Mouse (Mus musculus): ENCODE measurements at regions not wholly inside any gene's neighbourhood (a gene's known extent, or its start where the extent isn't known, plus 50 kb on each side); places are given as distances from the start of the nearest gene placed in this dataset.

DNA sequence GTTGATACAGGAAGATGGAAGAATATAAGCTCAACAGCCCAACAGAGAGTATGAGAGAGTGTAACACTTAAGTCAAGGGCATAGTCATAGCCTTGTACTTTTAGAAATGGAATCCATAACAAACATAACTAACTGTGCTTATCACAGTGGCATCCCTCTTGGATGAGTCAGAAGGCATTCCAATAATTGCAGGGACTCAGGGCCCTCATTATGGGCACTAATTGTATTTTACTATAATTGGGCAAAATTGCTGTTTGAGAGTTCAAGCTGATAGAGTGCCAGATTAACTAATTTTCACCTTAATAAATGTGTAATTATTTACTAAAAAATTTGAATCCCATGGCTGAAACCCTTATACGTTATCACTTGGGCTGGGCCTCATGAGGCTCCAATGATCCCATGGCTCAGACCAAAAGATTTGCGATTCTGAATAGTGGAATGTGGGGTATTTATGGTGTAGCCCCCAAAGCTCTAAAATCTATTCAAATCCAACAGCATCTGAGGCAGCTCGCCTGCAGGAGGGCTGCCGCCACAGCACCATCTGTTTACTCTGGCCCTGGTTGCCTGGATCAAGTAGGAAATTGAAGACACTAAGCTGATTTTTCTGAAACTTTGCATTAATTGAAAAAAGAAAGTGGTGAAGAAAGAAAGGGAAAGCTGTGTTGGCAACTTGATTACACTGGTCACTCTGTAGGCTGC lies 456.7 kb downstream of the Elavl2 start:
- Histone ChIP-seq H3K4me2 (ENCODE audit: low read depth, low read length) (no peak overlapping the region), H3K27ac (ENCODE audit: low read length) (no peak overlapping the region), H3K9me3 (replicated peaks; ENCODE audit: control insufficient read depth, low read length) (no peaks in the 10 kb centered on the region), H3K36me3 (ENCODE audit: control insufficient read depth, insufficient read depth) (no peaks in the 10 kb centered on the region), H3K4me1 (ENCODE audit: control insufficient read depth, insufficient read depth, low read length) (no peaks in the 10 kb centered on the region), H3K4me3 (ENCODE audit: low read length) (no peak overlapping the region), H3K9ac (ENCODE audit: low read length) (no peak overlapping the region), H3K27me3 (ENCODE audit: control insufficient read depth, insufficient read depth, low read length) (no peaks in the 10 kb centered on the region)
- 62% methylated on average over 4 of the region's 4 CpGs for WGBS
- no peak for ATAC-seq (replicated peaks; ENCODE audit: extremely low read depth, insufficient read depth, low FRiP score)

DNA sequence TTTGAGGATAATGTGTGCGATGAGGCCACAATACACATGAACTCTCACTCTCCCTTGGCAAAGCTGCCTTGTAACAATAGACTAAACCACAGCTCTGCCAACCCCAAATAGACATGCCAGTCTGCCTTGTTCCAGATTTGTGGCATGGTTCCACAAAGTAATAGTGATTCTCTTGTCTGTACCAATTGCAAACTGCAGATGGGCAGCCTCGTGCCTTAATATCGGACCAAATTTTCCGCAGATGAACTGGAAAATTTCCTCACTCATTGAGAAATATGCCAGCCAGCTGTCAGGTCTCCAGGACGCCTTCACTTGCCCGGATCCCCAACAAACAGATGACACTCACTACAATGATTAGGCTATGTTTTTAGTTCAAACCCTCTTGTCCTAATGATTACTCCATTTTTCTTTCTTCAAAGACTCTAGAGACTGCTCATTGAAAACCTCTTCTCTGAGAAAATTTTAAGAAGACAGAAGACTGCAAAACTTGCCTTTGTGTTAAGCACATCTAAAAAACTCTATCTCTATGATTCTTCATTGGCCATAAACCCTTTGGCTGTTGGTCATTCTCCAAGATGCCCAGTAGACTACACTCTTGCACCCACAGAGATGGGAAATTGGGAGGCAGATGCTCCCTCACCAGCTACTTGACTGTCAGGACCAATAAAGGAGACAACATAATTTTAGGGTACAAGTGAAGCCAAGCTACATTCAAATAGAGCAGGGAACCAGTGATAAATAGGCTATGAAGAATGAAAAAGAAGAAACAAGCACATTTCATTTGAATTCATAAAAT lies 483.1 kb downstream of the Elavl2 start:
- WGBS: 81% methylated on average over 6 of the region's 6 CpGs
- Histone ChIP-seq H3K27me3 (ENCODE audit: control insufficient read depth, insufficient read depth, low read length) (no peaks in the 10 kb centered on the region), H3K36me3 (ENCODE audit: control insufficient read depth, insufficient read depth) (no peaks in the 10 kb centered on the region), H3K4me2 (ENCODE audit: low read depth, low read length) (no peak overlapping the region), H3K4me1 (ENCODE audit: control insufficient read depth, insufficient read depth, low read length) (no peaks in the 10 kb centered on the region), H3K9me3 (replicated peaks; ENCODE audit: control insufficient read depth, low read length) (no peaks in the 10 kb centered on the region), H3K4me3 (ENCODE audit: low read length) (no peak overlapping the region), H3K9ac (ENCODE audit: low read length) (no peak overlapping the region), H3K27ac (ENCODE audit: low read length) (no peak overlapping the region)
- ATAC-seq (replicated peaks; ENCODE audit: extremely low read depth, insufficient read depth, low FRiP score): no peak

DNA sequence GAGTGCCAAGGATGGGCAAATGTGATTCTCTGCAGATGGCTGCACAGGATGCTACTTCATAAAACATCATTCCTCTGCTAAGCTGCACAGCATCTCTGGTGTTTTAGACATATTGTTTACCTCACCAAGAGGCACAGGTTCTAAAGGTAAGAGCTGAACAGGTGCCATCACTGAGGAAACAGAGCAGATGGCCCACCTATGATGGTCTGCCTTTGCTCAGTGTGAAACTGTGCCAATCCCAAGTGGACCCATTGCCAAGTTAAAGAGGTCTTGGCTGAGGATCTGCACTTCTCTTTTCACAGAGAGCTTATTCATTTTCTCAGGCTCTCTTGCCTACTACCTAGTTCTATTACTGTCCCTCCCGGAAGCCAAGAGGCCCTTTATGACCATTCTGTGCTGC lies 494.3 kb downstream of the Elavl2 start:
- H3K9me3 ChIP-seq (replicated peaks; ENCODE audit: control insufficient read depth, low read length): no peaks in the 10 kb centered on the region
- 56% methylated on average over 1 of the region's 1 CpGs for WGBS
- no peak for ATAC-seq (replicated peaks; ENCODE audit: extremely low read depth, insufficient read depth, low FRiP score)
- no peak overlapping the region for H3K27ac ChIP-seq (ENCODE audit: low read length)
- H3K4me1 ChIP-seq (ENCODE audit: control insufficient read depth, insufficient read depth, low read length): no peaks in the 10 kb centered on the region
- no peak overlapping the region for H3K9ac ChIP-seq (ENCODE audit: low read length)
- H3K4me3 ChIP-seq (ENCODE audit: low read length): no peak overlapping the region
- no peaks in the 10 kb centered on the region for H3K27me3 ChIP-seq (ENCODE audit: control insufficient read depth, insufficient read depth, low read length)
- H3K4me2 ChIP-seq (ENCODE audit: low read depth, low read length): no peak overlapping the region
- no peaks in the 10 kb centered on the region for H3K36me3 ChIP-seq (ENCODE audit: control insufficient read depth, insufficient read depth)

DNA sequence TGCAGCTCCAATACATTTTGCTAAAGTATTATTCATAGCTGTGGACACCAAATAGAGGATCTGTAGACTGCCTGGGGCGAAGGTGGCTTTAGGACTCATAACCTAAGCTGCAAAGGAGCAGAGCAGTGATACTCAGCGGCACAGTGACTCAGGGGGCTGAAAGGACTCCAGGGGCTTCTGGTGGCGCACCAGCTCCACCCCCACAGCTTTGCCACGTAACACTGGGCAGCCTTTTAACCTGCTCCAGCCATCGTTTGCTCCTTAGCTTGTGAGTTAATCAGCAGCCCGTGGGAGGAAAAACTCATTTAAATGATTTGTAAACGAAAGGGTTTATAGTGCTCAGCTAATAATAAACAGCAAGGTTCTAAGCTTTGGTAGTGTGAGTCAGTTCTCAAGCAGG lies 532.4 kb downstream of the Elavl2 start:
- H3K4me1 ChIP-seq (ENCODE audit: control insufficient read depth, insufficient read depth, low read length): no peaks in the 10 kb centered on the region
- no peak overlapping the region for H3K4me3 ChIP-seq (ENCODE audit: low read length)
- no peak overlapping the region for H3K9ac ChIP-seq (ENCODE audit: low read length)
- no peak overlapping the region for H3K27ac ChIP-seq (ENCODE audit: low read length)
- 54% methylated on average over 7 of the region's 7 CpGs for WGBS
- no peaks in the 10 kb centered on the region for H3K9me3 ChIP-seq (replicated peaks; ENCODE audit: control insufficient read depth, low read length)
- H3K27me3 ChIP-seq (ENCODE audit: control insufficient read depth, insufficient read depth, low read length): no peaks in the 10 kb centered on the region
- no peak overlapping the region for H3K4me2 ChIP-seq (ENCODE audit: low read depth, low read length)
- no peaks in the 10 kb centered on the region for H3K36me3 ChIP-seq (ENCODE audit: control insufficient read depth, insufficient read depth)
- ATAC-seq (replicated peaks; ENCODE audit: extremely low read depth, insufficient read depth, low FRiP score): no peak

DNA sequence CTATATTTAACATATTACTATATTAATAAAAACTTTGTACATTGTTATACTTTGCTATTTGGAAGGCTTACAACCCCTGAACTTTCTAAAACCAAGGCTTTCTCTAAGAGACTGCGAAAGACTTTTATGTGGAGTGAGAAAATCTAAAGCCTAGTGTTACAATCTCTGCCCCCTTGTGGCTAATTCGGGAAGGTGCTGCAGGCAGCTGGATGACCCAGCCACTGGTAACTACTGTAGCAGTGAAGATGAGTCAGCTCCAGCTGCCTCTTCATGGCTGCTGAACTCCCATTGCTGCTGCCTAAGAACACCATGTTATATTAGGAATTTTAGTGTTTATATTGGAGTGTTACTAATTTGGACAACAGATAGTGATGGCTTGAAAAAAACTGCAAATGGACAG lies 539.7 kb downstream of the Elavl2 start:
- no peak for ATAC-seq (replicated peaks; ENCODE audit: extremely low read depth, insufficient read depth, low FRiP score)
- Histone ChIP-seq H3K4me1 (ENCODE audit: control insufficient read depth, insufficient read depth, low read length) (no peaks in the 10 kb centered on the region), H3K4me3 (ENCODE audit: low read length) (no peak overlapping the region), H3K36me3 (ENCODE audit: control insufficient read depth, insufficient read depth) (no peaks in the 10 kb centered on the region), H3K9ac (ENCODE audit: low read length) (no peak overlapping the region), H3K27ac (ENCODE audit: low read length) (no peak overlapping the region), H3K27me3 (ENCODE audit: control insufficient read depth, insufficient read depth, low read length) (no peaks in the 10 kb centered on the region), H3K9me3 (replicated peaks; ENCODE audit: control insufficient read depth, low read length) (no peaks in the 10 kb centered on the region), H3K4me2 (ENCODE audit: low read depth, low read length) (no peak overlapping the region)
- 39% methylated on average over 2 of the region's 2 CpGs for WGBS

DNA sequence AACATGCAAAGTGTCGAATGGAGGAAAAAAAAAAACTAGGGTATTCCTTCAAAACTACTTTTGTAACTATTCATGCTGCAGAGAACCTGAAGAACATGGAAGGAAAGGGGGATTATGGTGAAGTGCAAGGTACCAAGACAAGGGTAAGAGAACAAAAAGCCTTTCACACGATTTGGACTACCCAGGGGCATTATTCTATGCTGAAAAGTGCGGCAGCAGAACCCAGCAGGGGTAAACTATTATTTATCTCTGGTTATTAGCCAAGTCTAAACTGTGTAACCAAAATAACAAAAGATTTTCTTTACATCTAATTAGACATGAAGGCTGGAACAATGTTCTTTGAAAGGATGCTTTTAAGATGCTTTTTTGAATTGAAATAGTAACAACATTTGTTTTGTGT lies 560.8 kb downstream of the Elavl2 start:
- ATAC-seq (replicated peaks; ENCODE audit: extremely low read depth, insufficient read depth, low FRiP score): no peak
- WGBS: 58% methylated on average over 3 of the region's 3 CpGs

DNA sequence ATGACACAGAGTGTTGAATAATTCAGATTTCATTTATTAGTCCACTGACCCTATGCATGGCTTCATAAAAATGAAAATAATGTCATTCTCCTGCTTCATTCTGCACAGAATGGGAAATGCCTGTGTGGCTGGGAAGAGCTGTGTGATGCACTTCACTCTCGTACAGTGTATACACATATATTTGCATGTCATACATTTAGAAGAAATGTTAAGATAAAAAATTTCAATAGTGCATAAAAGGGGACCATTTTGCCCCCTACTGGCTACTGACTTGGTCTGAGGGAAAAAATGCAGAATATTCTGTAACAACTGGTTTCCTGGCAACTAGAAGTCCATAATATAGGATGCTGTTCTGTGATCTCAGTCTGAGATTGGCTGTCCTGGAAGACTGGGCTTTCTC lies 580.5 kb downstream of the Zfp352 start:
- Histone ChIP-seq H3K4me1 (ENCODE audit: control insufficient read depth, insufficient read depth, low read length) (no peaks in the 10 kb centered on the region), H3K27ac (ENCODE audit: low read length) (no peak overlapping the region), H3K9me3 (replicated peaks; ENCODE audit: control insufficient read depth, low read length) (no peaks in the 10 kb centered on the region), H3K9ac (ENCODE audit: low read length) (no peak overlapping the region), H3K27me3 (ENCODE audit: control insufficient read depth, insufficient read depth, low read length) (no peaks in the 10 kb centered on the region), H3K4me3 (ENCODE audit: low read length) (no peak overlapping the region), H3K36me3 (ENCODE audit: control insufficient read depth, insufficient read depth) (no peaks in the 10 kb centered on the region), H3K4me2 (ENCODE audit: low read depth, low read length) (no peak overlapping the region)
- 85% methylated on average over 1 of the region's 1 CpGs for WGBS
- no peak for ATAC-seq (replicated peaks; ENCODE audit: extremely low read depth, insufficient read depth, low FRiP score)

More for the DNA sequence above, 560.8 kb downstream of the Elavl2 start:
- Histone ChIP-seq H3K4me3 (ENCODE audit: low read length) (no peak overlapping the region), H3K4me2 (ENCODE audit: low read depth, low read length) (no peak overlapping the region), H3K9ac (ENCODE audit: low read length) (no peak overlapping the region), H3K9me3 (replicated peaks; ENCODE audit: control insufficient read depth, low read length) (no peaks in the 10 kb centered on the region), H3K4me1 (ENCODE audit: control insufficient read depth, insufficient read depth, low read length) (no peaks in the 10 kb centered on the region), H3K36me3 (ENCODE audit: control insufficient read depth, insufficient read depth) (no peaks in the 10 kb centered on the region), H3K27ac (ENCODE audit: low read length) (no peak overlapping the region), H3K27me3 (ENCODE audit: control insufficient read depth, insufficient read depth, low read length) (no peaks in the 10 kb centered on the region)

DNA sequence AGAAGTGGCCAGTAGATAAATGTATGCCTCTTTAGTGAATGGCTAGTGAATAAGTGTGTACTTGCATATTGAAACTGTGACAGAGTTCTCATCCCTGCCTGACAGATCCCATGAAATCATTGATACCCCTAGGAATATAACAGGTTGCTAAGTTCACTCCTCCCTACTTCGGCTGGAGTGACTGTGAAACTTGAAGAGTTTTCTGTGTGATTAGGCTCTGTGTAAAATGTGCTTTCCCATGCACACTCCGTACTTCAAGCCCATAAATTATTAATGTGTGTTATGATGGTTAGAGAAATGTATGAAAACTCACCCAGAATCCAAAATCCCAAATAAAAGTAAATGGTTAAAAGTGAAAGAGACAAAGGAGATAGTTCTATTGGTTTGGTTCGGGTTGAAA lies 580.0 kb downstream of the Zfp352 start:
- no peak overlapping the region for H3K27ac ChIP-seq (ENCODE audit: low read length)
- WGBS: 71% methylated on average over 3 of the region's 3 CpGs
- no peaks in the 10 kb centered on the region for H3K27me3 ChIP-seq (ENCODE audit: control insufficient read depth, insufficient read depth, low read length)
- H3K4me1 ChIP-seq (ENCODE audit: control insufficient read depth, insufficient read depth, low read length): no peaks in the 10 kb centered on the region
- no peak overlapping the region for H3K9ac ChIP-seq (ENCODE audit: low read length)
- H3K36me3 ChIP-seq (ENCODE audit: control insufficient read depth, insufficient read depth): no peaks in the 10 kb centered on the region
- no peak overlapping the region for H3K4me3 ChIP-seq (ENCODE audit: low read length)
- no peaks in the 10 kb centered on the region for H3K9me3 ChIP-seq (replicated peaks; ENCODE audit: control insufficient read depth, low read length)
- no peak overlapping the region for H3K4me2 ChIP-seq (ENCODE audit: low read depth, low read length)
- no peak for ATAC-seq (replicated peaks; ENCODE audit: extremely low read depth, insufficient read depth, low FRiP score)

DNA sequence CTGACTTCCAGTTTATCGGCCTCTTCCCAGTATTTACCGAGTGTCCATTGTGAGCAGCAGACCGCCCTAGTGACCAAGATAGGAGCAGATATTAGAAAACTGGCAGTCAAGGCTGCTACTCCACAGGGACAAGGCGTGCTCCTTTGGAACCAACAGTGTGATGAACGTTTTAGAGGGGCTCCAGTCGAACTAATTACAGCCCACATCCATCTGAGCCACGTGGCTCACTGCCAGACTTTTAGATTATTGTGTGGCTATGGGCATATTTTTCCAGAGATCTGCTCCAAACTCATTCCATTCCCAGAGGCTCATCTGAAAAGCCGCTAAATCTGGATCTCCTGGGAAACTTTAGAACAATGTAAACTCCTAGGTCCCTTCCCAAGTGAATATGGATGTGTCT lies 578.9 kb downstream of the Zfp352 start:
- no peak overlapping the region for H3K4me3 ChIP-seq (ENCODE audit: low read length)
- H3K27me3 ChIP-seq (ENCODE audit: control insufficient read depth, insufficient read depth, low read length): no peaks in the 10 kb centered on the region
- ATAC-seq (replicated peaks; ENCODE audit: extremely low read depth, insufficient read depth, low FRiP score): no peak

More for the DNA sequence above, 578.9 kb downstream of the Zfp352 start:
- H3K9ac ChIP-seq (ENCODE audit: low read length): no peak overlapping the region
- WGBS: 61% methylated on average over 8 of the region's 8 CpGs
- no peak overlapping the region for H3K27ac ChIP-seq (ENCODE audit: low read length)
- H3K4me2 ChIP-seq (ENCODE audit: low read depth, low read length): no peak overlapping the region
- H3K4me1 ChIP-seq (ENCODE audit: control insufficient read depth, insufficient read depth, low read length): no peaks in the 10 kb centered on the region
- no peaks in the 10 kb centered on the region for H3K36me3 ChIP-seq (ENCODE audit: control insufficient read depth, insufficient read depth)
- no peaks in the 10 kb centered on the region for H3K9me3 ChIP-seq (replicated peaks; ENCODE audit: control insufficient read depth, low read length)
